Mouse (Mus musculus): Measurements from ENCODE around the gene Lsm12.

Gene Lsm12

GRCm38 (mm10) chr11:102184646-102185495 is at the start of gene Lsm12:
Gene Lsm12, minus strand, starts transcription at chr11:102185296.
- DNase-seq (ENCODE audit: low read depth, low spot score), result peak; percentile 82

- peak; percentile 97 for DNase-seq (ENCODE audit: low read depth, low spot score)
Observed at GRCm38 (mm10) chr11:102230006-102230741, 45.1 kb upstream of the Lsm12 start, which contains the start of gene Hdac5. Gene Hdac5, minus strand, starts transcription at chr11:102230166.

- DNase-seq (ENCODE audit: low read depth, low spot score), result no peak
Observed at GRCm38 (mm10) chr11:102229331-102229953, 44.3 kb upstream of the Lsm12 start.

- no peak for DNase-seq (ENCODE audit: low read depth, low spot score)
Observed at GRCm38 (mm10) chr11:102228646-102229268, 43.7 kb upstream of the Lsm12 start.

- DNase-seq (ENCODE audit: low read depth, low spot score), result no peak
Observed at GRCm38 (mm10) chr11:102228191-102228545, 43.1 kb upstream of the Lsm12 start.

- DNase-seq (ENCODE audit: low read depth, low spot score), result no peak
Observed at GRCm38 (mm10) chr11:102227270-102228190, 42.4 kb upstream of the Lsm12 start.

GRCm38 (mm10) chr11:102226067-102226978 is 41.2 kb upstream of the Lsm12 start:
- DNase-seq (ENCODE audit: low read depth, low spot score), result no peak

- no peak for DNase-seq (ENCODE audit: low read depth, low spot score)
Observed at GRCm38 (mm10) chr11:102225221-102225620, 40.1 kb upstream of the Lsm12 start.

GRCm38 (mm10) chr11:102224686-102225085 is 39.6 kb upstream of the Lsm12 start:
- DNase-seq (ENCODE audit: low read depth, low spot score), result no peak

GRCm38 (mm10) chr11:102223166-102223565 is 38.1 kb upstream of the Lsm12 start:
- no peak for DNase-seq (ENCODE audit: low read depth, low spot score)

GRCm38 (mm10) chr11:102221954-102222351 is 36.9 kb upstream of the Lsm12 start:
- DNase-seq (ENCODE audit: low read depth, low spot score), result no peak

GRCm38 (mm10) chr11:102221243-102221953 is 36.3 kb upstream of the Lsm12 start:
- DNase-seq (ENCODE audit: low read depth, low spot score), result no peak

- DNase-seq (ENCODE audit: low read depth, low spot score), result no peak
Observed at GRCm38 (mm10) chr11:102220451-102220850, 35.4 kb upstream of the Lsm12 start.

- DNase-seq (ENCODE audit: low read depth, low spot score), result no peak
Observed at GRCm38 (mm10) chr11:102219994-102220346, 34.9 kb upstream of the Lsm12 start.

- no peak for DNase-seq (ENCODE audit: low read depth, low spot score)
Observed at GRCm38 (mm10) chr11:102219247-102219993, 34.3 kb upstream of the Lsm12 start.

- peak; percentile 81 for DNase-seq (ENCODE audit: low read depth, low spot score)
Observed at GRCm38 (mm10) chr11:102218783-102219182, 33.7 kb upstream of the Lsm12 start.

GRCm38 (mm10) chr11:102217876-102218430 is 32.9 kb upstream of the Lsm12 start:
- DNase-seq (ENCODE audit: low read depth, low spot score), result no peak

GRCm38 (mm10) chr11:102217396-102217795 is 32.3 kb upstream of the Lsm12 start:
- no peak for DNase-seq (ENCODE audit: low read depth, low spot score)

Measured in brain, embryonic 18.5 days (tissue).